Comparison of ENCODE assay signal across 7 mouse cellular contexts in genomic region chr15:86057908-86058307, GRCm38 (mm10). TPM values are rescaled to one million over a fixed set of nuclear protein-coding genes. Genes with fewer than 3 reads are reported as not detected.
DNase-seq lines count a peak whose midpoint lies in the region; ATAC-seq and TF ChIP-seq lines count a peak whose summit lies in the region.

No protein-coding gene starts in this region.

- no peak for DNase-seq in lung, postnatal 36 days
- DNase-seq in urinary bladder, adult 18-20 months (ENCODE audit: low spot score in 2 of 2): no peak
- DNase-seq in right cerebral cortex, postnatal 4 days: no peak

- H3K27ac ChIP-seq in lung, embryonic 16.5 days (ENCODE audit: low read length): peak overlapping the region; percentile 66
- H3K27ac ChIP-seq in embryonic facial prominence, embryonic 13.5 days: peak overlapping the region; percentile 22; the same call in 1 of the 2 replicates
- H3K27ac ChIP-seq in intestine, postnatal 0 days (ENCODE audit: low read depth, low read length): 0 out of 2 replicates have a peak overlapping the region, but pooled peaks have one; percentile 66
- H3K27ac ChIP-seq in small intestine, adult 2 months (ENCODE audit: insufficient read depth, low read depth, low read length): 0 out of 2 replicates have a peak overlapping the region, but pooled peaks have one; percentile 3

- H3K4me3 ChIP-seq in lung, embryonic 16.5 days (ENCODE audit: low read length): peak overlapping the region; percentile 85
- H3K4me3 ChIP-seq in embryonic facial prominence, embryonic 13.5 days: peak overlapping the region; percentile 83
- peak overlapping the region; percentile 79 for H3K4me3 ChIP-seq in intestine, postnatal 0 days (ENCODE audit: low read depth, low read length)
- H3K4me3 ChIP-seq in small intestine, adult 2 months (ENCODE audit: low read depth, low read length): peak overlapping the region; percentile 78

- TF ChIP-seq POLR2A in small intestine, adult 2 months (IDR thresholded peaks at IDR 0.05; ENCODE audit: low read depth, low read length): no peak

- peaks cover 36% of the 10 kb centered on the region for H3K4me1 ChIP-seq in lung, embryonic 16.5 days (replicated peaks; ENCODE audit: control insufficient read depth, insufficient read depth, low read length)
- peaks cover 44% of the 10 kb centered on the region for H3K4me1 ChIP-seq in embryonic facial prominence, embryonic 13.5 days
- peaks cover 13% of the 10 kb centered on the region for H3K4me1 ChIP-seq in intestine, postnatal 0 days (replicated peaks; ENCODE audit: control insufficient read depth, insufficient read depth, low read length)
- H3K4me1 ChIP-seq in small intestine, adult 2 months (ENCODE audit: control insufficient read depth, insufficient read depth, insufficient read length, low read length): peaks cover 39% of the 10 kb centered on the region

- H3K4me2 ChIP-seq in lung, embryonic 16.5 days (ENCODE audit: low read depth, low read length): peak overlapping the region; percentile 80
- peak overlapping the region; percentile 84 for H3K4me2 ChIP-seq in embryonic facial prominence, embryonic 13.5 days
- H3K4me2 ChIP-seq in intestine, postnatal 0 days (replicated peaks; ENCODE audit: low read depth): peak overlapping the region; percentile 97

- peak; percentile 23 for ATAC-seq in lung, embryonic 16.5 days (ENCODE audit: low read depth)
- ATAC-seq in embryonic facial prominence, embryonic 13.5 days (ENCODE audit: insufficient number of reproducible peaks, insufficient read depth, low FRiP score, low TSS enrichment, low read depth): no peak; the same call in 1 of the 2 replicates
- ATAC-seq in intestine, postnatal 0 days: no peak

- no peak for TF ChIP-seq CTCF in intestine, postnatal 0 days (IDR thresholded peaks at IDR 0.05; ENCODE audit: low read depth)
- TF ChIP-seq CTCF in small intestine, adult 2 months (IDR thresholded peaks at IDR 0.05; ENCODE audit: extremely low read depth, insufficient read length, insufficient replicate concordance, low read depth, low read length): no peak

- H3K9me3 ChIP-seq in lung, embryonic 16.5 days (ENCODE audit: control insufficient read depth, low read length): no peaks in the 10 kb centered on the region
- H3K9me3 ChIP-seq in embryonic facial prominence, embryonic 13.5 days: no peaks in the 10 kb centered on the region
- H3K9me3 ChIP-seq in intestine, postnatal 0 days (ENCODE audit: control insufficient read depth): no peaks in the 10 kb centered on the region

- H3K36me3 ChIP-seq in lung, embryonic 16.5 days (ENCODE audit: control insufficient read depth, insufficient read depth, low read length): no peaks in the 10 kb centered on the region
- H3K36me3 ChIP-seq in embryonic facial prominence, embryonic 13.5 days: no peaks in the 10 kb centered on the region
- no peaks in the 10 kb centered on the region for H3K36me3 ChIP-seq in intestine, postnatal 0 days (ENCODE audit: control insufficient read depth, insufficient read depth)
- no peaks in the 10 kb centered on the region for H3K36me3 ChIP-seq in small intestine, adult 2 months (ENCODE audit: control insufficient read depth, insufficient read depth, low read length)

- no peaks in the 10 kb centered on the region for H3K27me3 ChIP-seq in lung, embryonic 16.5 days (ENCODE audit: control insufficient read depth, insufficient read depth, low read depth, low read length)
- H3K27me3 ChIP-seq in embryonic facial prominence, embryonic 13.5 days: no peaks in the 10 kb centered on the region
- H3K27me3 ChIP-seq in intestine, postnatal 0 days (replicated peaks; ENCODE audit: control insufficient read depth, insufficient read depth, low read length): no peaks in the 10 kb centered on the region
- no peaks in the 10 kb centered on the region for H3K27me3 ChIP-seq in small intestine, adult 2 months (ENCODE audit: control insufficient read depth, insufficient read depth, low read length)

- peak overlapping the region; percentile 92 for H3K9ac ChIP-seq in lung, embryonic 16.5 days (ENCODE audit: low read length)
- H3K9ac ChIP-seq in embryonic facial prominence, embryonic 13.5 days: peak overlapping the region; percentile 92
- peak overlapping the region; percentile 89; the same call in 1 of the 2 replicates for H3K9ac ChIP-seq in intestine, postnatal 0 days (ENCODE audit: low read depth, low read length)

- WGBS in lung, embryonic 16.5 days: 10% methylated on average over 7 of the region's 7 CpGs
- WGBS in embryonic facial prominence, embryonic 13.5 days: 5% methylated on average over 7 of the region's 7 CpGs
- WGBS in intestine, postnatal 0 days: 21% methylated on average over 7 of the region's 7 CpGs
- 25% methylated on average over 7 of the region's 7 CpGs for WGBS in small intestine, adult 2 months

RNA-seq across cellular contexts. Expression of gene Gramd4, which starts 0.4 kb away (rescaled TPM):
- polyA plus RNA-seq in lung, embryonic 16.5 days (2015; fragmentation: Nextera tagmentation; extraction: Ambion mirVana): 9.2 and 11.2 TPM in 2 replicates
- polyA plus RNA-seq in embryonic facial prominence, embryonic 13.5 days (2015; fragmentation: Nextera tagmentation; extraction: Ambion mirVana): 14.6 and 16.6 TPM in 2 replicates
- polyA plus RNA-seq in intestine, postnatal 0 days (2015; fragmentation: Nextera tagmentation; extraction: Ambion mirVana): 5.6 and 6.4 TPM in 2 replicates
- 10.5 and 25.1 TPM in 2 replicates for polyA plus RNA-seq in small intestine, adult 2 months (2012; rRNA removed)

RNA-seq across cellular contexts. Expression of gene Celsr1, which starts 24.3 kb away (rescaled TPM):
- polyA plus RNA-seq in lung, embryonic 16.5 days (2015; fragmentation: Nextera tagmentation; extraction: Ambion mirVana): 3.5 and 3.6 TPM in 2 replicates
- 2.9 and 3.1 TPM in 2 replicates for polyA plus RNA-seq in embryonic facial prominence, embryonic 13.5 days (2015; fragmentation: Nextera tagmentation; extraction: Ambion mirVana)
- polyA plus RNA-seq in intestine, postnatal 0 days (2015; fragmentation: Nextera tagmentation; extraction: Ambion mirVana): 0.33 and 0.39 TPM in 2 replicates
- polyA plus RNA-seq in small intestine, adult 2 months (2012; rRNA removed): 2.9 and 4.7 TPM in 2 replicates

Comparison
In these comparisons a context has a peak if more than half of its experiments do, and no peak if none do; other contexts are left out.
1. H3K27ac ChIP-seq: peak in every context shown above with its lines; median percentile 66 in lung, embryonic 16.5 days; 66 in intestine, postnatal 0 days; 22 in embryonic facial prominence, embryonic 13.5 days; 3 in small intestine, adult 2 months.